Mouse (Mus musculus) heart, adult 2 months (tissue): Measurements from ENCODE around the gene Itln1.

Source experiments
- CTCF ChIP-seq: fragments of 200-600 bp; IDR thresholded peaks from 2 replicates; pipeline ENCODE4 v1.8.1; 2022; ENCODE audit warnings: antibody characterized with exemption, mild to moderate bottlenecking, moderate library complexity
- EP300 ChIP-seq: fragments of 200-500 bp; IDR thresholded peaks from 2 replicates; pipeline ENCODE4 v1.6.1; 2011; ENCODE audit warnings: low read depth, low read length, control low read depth; ENCODE audit not compliant: insufficient read depth

DNA sequence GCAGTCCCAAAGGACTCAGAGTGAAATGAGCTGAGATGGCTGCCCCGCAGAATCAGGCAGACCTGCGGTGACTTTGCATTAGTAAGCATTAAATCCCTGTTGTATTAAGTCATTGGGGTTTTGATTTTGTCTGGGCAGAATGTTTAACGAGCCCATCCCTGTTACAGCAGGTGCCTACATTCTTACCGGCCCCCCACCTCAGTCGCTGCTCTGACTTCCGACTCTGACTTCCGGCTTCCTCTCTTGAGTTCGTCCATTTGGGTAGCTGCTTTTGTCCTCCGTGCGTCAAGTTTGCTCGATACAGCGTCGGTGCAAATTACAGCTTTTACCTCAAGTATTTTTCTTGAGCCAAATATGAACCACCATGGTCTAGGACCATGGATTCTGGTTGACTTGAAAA lies 40.9 kb downstream of the Itln1 start:
- TF ChIP-seq EP300: no peak
- TF ChIP-seq CTCF: no peak
